Mouse (Mus musculus) embryo, embryonic 11.5 days (tissue): Measurements from ENCODE around the gene Tnfrsf11a.
"Not testable (repeated sequence)": the region's sequence is repeated elsewhere in the genome, so short reads cannot be mapped to it uniquely, and the experiment has no call there.

ENCODE experiments used
- DNase-seq: peaks from one replicate; pipeline ENCODE4 v3.0.0-alpha.2; 2012; ENCODE audit warnings: low read depth, low spot score

Tnfrsf11a gene

DNA sequence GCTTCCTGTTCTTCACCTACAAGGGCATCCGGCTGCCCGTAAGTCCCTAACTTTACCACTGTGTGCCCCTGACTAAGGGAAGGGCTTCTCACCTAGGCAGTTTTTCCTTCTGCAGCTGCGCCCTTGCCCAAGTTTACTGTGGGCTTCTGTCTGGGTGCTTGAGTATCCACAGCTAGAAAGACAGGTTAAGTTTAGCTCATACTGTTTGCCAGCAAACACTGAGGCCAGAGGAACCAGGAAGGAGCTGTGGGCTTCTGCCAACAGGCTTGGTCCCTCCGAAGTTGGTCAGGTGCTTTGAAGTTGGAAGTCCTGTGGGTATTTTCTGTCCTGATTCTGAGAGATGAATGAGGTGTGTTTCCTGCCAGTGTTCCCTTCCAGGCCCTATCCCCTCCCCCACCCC is 4.6 kb downstream of the Tnfrsf11a start:
- DNase-seq = no peak

DNA sequence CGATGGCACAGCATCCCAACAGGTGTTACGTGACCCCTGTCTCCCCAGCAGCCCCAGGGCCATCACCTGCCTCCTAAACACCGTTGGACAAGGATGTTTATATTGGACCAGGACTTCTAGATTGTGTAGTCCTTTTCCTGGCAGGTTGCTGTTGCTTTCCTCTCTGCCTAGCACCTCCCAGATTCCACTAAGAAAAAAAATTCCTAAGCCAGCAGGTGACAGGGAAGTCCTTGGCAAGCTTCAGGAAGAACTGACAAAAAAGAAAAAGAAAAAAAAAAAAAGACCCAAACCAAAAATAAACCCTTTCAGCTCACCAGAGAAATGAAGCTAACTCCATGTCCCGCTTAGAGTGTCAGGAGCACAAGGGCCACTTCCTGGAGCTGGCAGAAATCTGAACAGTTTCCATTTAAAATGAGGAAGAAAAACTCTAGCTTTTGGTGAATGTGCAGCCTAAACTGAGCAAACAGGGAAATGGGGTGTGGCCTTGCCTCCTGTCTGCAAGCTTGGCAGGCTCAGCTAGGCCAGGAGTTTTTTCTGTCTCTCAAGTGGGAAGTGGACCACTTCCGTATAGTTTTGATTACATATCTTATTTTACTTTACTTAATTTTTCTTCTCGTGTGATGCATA is 6.3 kb downstream of the Tnfrsf11a start:
- DNase-seq = no peak

DNA sequence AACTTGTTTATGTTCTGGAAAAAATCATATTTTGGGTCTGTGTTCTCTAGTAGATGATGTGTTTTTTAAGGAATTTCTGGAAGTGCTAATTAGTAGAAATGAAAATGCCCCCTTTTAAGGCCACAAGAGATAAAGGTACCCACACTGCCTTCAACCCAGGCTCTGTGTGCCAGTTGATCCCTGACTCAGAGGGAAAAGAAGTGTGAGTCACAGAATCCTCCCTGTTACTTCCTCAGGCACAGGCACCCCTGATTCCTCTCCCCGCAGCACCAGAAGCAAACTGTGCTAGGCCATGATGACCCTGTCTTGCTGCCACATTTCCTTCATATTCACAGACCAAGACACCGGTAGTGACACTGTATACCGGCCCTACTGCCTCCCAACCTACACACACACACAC is 9.6 kb downstream of the Tnfrsf11a start:
- DNase-seq = no peak

DNA sequence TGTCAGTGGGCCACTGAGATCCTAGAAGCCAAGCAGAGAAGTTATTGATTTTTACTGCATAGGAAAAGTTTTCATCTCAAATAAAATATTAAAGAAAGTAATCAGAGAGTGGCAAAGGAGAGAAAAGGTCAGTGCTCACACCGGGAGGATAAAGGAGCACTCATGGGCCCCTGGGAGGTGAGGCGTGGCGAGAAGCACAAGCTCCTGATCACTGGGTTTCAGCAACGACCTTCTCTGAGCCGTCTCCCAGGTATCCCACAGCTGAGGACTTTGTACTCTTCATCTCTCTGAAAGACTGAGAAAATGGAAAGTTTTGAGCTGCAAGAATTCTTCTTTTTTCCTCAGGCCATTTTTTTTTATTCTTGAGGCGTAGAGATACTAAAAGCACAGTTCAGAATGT is 14.2 kb downstream of the Tnfrsf11a start:
- DNase-seq = no peak

DNA sequence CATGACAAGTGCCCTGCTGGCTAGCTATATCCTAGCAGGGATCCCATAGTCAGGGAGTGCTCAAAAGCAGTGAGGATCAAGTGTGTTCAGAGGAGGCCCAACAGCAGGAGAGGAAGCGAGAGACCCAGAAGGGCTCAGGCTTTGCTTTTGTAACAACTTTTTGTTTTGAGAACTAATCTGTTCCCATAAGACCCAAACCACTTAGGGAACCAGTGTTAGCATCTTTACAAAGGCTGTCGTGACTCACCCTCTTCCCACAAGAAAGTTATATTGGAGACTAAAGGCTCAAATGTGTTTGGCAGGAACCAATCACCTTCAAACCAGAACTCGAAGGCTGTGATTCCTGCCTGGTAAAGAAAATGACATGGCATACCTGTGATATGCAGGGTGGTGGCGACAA is 15.2 kb downstream of the Tnfrsf11a start:
- DNase-seq = no peak

DNA sequence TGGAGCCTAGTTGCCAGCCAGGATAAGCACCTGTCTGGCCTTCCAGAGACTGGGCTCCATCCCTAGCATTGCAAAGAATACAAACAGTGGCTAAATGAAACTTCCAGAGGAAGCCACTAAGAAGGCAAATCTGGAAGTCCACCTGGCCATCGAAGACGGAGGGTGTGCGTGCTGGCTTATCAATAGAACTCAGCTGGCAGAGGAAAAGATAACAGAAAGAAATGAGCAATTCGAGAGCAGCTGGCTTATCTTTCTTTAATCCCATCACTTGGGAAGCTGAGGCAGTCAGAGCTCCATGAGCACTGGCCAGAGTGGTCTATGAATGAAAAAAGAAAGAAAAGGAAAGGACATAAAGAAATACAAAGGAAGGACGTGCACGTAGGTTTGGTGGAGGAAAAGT is 20.1 kb downstream of the Tnfrsf11a start:
- no peak for DNase-seq

DNA sequence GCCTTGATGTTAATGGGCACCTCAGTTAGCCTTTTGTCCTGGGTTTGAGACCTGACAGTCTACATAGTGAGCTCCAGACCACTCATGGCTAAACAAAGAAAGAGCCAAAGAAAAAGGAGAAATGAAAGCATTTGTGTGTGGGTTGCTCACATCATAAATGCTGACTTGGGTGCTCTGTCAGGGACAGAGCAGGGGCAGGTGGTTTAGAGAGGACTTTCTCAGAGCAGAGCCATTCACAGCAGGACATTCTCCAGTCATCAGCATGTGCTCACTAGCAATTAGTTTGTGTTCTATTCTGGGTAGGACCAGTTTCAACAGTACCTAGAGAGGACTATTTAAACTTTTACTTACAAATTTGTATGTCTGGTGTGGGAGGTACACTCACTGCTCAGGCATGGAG is 20.7 kb downstream of the Tnfrsf11a start:
- DNase-seq = no peak

DNA sequence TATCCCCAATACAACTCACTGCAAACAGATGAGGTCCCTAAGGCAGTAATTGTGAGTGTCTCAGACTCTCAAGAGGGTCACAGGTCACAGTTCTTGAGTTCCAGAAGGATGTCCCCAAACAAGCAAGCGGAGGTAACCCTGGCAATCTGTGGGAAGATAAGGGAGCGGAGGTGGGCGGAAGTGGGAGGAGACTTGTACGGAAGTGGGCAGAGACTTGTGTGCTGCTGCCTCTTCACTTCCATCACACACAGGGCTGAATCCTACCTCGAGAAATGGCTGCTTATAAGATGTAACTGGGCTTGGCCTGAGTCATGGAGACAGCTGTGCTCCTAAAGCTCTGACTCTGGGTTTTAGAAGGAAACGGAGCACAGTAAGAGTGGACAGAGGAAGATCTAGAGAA is 22.4 kb downstream of the Tnfrsf11a start:
- no peak for DNase-seq

DNA sequence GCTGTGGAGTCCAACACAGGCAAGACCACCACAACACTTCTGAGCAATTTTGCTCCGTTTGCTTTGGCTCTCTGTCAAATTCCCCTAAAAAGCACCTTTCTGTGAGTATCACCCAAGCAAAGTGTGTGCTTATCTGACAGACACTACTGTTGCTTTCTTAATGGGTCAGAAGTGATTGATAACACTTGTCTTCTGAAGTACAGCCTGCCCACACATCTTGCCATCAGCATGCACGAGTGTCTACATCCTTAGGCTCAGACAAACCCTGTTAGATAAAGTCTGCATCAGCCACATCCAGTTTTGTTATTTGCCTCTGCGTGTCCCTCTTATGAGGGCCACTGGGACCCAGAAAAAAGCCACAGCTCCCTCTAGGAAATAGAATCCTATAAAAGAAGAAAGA is 23.8 kb downstream of the Tnfrsf11a start:
- DNase-seq = no peak

DNA sequence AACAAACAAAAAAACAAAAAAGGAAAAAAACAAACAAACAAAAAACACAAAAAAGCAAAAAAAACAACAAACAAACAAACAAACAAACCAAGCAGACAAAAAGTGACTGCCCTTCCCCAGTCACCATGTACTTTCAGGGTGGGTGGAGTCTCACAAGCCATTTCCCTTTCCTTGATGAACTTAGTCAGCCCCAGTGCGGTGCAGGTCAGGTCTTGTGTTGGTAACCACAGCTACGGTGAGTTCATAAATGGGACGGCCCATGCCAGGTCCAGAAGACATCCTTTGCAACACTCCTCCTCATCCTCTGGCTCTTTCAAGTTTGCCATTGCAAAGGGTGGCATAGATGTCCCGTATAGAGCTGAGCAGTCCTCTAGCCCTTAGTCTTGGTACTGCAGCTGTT is 25.0 kb downstream of the Tnfrsf11a start:
- no peak for DNase-seq

DNA sequence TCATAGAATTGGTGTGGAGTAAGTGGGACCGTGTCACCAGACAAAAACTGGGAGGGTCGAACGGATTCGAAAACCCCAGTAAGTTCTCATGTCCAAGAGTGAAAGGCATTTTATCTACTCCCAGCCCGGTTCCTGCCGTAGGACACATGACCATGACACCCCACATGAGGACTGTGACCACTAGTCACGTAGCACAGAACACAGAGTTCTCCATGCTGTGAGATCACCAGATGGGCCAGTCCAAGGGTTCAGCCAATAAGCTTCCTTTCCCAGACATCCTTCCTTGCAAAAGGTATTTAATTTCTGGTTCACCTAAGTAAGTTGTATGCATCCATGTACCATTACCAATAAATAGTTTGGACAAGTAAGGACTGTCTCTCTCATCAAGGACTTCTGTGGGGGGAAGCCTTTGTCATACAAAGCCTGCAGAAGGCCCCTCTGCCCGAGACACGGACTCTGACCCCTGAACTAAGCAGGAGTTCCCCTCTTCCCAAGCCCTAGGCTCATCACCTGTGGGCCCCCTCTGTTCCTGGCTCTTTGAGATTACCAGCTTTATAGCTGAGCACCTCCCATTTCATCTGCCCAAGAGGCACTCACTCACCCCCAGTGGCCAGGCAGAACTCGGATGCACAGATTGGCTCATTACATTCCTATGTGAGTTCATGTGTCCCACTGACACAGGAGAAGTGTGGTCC is 26.7 kb downstream of the Tnfrsf11a start:
- DNase-seq = no peak

DNA sequence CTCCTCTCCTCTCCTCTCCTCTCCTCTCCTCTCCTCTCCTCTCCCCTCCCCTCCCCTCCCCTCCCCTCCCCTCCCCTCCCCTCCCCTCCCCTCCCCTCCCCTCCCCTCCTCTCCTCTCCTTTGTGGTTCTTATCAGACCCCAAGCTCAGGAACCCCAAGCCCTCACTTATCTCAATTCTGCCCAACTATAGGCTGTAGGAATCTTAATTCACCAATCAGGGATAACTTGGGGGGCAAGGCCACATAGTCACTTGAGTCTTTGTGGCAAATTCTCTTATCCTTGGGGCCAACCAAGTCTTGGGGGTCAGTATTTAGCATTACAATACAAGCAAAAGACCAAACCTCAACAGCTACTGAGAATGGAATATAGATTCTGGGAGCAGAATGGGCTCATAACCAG is 31.5 kb downstream of the Tnfrsf11a start:
- DNase-seq = not testable (repeated sequence)

DNA sequence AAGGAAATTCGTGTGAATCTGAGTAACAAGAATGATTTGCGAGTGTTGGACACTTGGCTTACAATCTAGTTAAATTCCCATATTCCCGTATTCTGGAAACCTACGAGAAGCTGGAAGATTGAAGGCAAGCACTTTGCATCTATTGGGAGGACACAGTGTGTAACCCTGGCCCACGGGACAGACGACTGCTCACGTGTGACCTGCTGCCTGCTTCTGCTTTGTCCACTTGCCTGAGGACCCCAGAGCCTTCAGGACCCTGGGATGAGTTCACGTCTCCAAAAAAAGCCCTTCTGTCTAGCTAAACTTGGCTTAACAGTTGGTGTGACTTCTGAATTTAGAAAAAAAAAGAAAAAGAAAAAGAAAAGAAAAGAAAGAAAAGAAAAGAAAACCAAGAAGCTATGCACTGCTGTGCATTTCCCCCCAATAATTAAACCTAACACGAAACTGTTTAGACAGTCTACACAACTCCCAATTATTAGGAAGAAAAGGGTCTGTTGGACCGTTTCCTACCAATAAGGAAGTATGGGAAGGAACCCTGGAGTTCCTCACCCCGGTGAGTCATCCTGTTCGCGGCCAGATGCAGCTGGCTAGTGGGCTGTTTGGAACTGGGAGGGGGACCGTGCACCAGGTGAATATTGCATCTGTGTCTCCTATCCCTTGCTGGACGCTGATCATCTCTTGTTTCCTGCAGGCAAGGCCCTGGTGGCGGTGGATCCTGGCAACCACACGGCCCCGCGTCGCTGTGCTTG is 32.6 kb downstream of the Tnfrsf11a start:
- DNase-seq = no peak

DNA sequence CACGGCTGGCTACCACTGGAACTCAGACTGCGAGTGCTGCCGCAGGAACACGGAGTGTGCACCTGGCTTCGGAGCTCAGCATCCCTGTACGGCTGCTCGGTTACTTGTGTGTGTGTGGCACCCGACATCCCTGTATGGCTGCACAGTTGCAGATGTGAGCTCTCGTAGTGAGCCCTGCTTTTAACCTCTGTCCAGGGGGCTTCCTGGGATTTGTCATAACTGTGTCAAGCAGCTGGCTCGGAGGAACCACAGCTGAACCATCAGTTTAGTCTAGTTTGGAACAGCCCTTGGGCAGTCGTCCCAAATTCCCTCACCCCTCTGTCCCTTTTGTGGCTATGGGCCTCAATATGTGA is 33.2 kb downstream of the Tnfrsf11a start:
- DNase-seq = no peak

DNA sequence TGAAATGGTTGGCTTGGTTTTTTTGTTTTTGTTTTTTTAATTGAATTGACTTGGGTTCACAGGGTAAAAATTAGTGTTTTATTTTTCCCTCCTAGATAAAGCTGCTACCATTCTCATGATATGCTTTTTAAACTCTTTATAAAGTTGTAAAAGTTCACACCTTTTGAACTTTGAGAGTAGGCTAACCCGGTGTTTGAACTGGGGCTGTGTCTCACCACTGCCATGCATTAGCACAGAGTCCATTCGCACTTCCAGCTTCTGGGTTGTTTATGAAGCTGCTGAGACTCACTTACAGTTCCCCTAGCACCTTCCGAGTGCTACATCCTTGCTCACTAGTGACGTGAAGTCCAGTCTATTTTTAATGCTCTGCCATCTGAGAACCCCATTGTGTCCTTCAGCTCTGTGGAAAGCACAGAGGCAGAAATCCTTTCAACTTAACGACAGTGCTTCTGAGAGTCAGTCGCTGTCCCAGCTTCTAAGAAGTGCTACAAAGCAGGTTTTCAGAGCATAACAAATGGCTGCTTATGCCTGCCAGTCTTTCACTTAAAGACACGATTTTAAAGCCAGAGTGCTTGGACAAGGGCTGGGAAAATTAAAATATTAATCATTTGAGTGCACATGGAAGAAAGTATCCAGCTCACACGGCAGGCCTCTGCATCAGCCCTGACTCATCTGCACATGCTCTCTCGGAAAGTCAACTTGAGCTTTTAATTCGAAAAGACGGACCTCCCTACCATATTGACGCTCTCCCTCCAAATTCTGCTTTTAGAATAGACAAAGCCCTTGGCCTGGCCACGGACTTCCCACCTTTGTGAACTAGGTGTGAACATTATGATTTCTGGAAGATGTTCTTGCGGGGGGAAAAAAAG is 34.1 kb downstream of the Tnfrsf11a start:
- no peak for DNase-seq

DNA sequence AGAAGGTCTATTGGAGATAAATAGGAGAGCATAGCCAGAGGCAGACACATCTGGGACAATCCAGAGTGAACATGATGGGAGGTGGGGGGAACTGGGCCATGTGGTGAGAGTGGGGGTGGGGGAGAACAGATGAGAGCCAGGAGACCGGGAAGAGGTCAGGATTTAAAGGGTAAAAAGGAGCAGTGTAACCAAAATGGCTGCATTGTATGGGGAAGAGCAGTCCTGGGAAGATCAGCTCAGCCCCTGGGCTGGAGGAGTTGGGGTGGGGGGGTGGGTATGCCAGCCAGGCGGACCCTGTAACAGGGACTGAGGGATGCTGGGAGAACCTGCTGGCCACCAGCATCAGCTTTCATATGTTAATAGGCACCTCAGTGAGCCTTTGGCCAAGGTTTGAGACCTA is 34.8 kb downstream of the Tnfrsf11a start:
- no peak for DNase-seq

DNA sequence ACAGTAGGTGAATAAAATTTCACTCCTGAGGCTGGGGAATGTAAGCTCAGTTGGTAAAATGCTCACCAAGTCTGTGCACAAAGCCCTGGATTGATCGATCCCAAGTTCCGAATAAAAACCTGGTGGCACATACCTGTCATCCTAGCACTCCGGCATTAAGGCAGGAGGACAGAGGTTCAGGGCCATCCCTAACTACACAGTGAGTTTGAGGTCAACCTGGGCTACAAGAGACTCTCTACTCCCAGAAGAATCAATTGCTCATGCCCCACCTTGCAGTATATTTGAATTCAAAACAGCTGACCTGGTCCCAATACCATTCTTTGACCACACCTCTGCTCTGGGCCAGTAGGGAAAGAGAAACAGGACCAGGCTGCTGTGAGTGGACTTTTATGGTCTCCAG is 35.2 kb downstream of the Tnfrsf11a start:
- no peak for DNase-seq

DNA sequence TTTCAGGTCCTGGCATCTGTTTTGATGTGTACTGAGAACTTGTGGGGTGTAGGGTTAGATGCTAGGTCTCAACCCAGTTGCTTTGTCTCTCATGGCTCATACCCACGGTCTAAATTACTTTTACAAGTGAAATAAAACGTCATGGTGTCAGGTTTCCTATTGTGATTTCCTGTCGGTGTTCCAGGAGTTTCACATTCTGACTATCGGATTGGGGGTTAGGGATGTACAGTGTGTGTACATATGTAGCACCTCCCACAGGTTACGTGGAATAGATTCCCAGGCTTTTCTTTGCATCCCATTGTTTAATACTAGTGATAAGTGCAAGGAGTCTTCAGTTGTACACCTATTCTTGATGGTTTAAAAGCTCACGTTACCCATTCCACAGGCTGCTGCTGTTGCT is 38.5 kb downstream of the Tnfrsf11a start:
- no peak for DNase-seq

DNA sequence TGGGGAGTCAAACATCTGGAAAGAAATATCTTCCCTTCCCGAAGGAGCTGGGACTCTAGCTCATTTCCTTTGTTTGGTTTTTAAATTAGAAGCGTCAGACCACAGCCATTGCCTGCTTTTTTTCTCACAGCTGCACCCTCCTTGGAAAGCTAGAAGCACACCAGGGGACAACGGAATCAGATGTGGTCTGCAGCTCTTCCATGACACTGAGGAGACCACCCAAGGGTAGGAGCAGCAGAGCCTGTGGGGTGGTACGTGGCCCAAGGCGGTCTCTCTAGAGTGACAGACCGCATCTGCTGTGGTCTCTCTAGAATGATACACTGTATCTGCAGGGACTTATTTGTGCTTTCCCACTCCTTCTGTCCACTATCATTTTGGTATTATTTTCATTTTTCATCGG is 39.2 kb downstream of the Tnfrsf11a start:
- DNase-seq = no peak

DNA sequence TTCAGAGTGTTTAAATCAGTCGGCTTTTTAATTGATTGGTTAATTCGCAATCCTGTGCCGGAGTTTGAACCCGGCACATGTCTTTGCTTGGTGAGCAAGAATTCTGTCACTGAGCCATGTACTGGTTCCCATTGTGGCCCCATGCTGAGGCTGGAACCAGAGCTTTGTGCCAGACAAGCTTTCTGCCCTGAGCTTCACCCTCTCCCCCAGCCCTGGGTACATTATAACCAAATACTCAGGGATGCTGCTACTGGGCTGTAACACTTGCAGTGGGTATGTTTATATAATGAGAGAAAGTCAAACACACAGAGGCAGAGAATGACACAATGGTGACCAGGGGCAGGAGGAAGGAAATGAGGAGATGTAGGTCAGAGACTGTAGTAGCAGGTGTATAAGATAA is 43.8 kb downstream of the Tnfrsf11a start:
- no peak for DNase-seq

DNA sequence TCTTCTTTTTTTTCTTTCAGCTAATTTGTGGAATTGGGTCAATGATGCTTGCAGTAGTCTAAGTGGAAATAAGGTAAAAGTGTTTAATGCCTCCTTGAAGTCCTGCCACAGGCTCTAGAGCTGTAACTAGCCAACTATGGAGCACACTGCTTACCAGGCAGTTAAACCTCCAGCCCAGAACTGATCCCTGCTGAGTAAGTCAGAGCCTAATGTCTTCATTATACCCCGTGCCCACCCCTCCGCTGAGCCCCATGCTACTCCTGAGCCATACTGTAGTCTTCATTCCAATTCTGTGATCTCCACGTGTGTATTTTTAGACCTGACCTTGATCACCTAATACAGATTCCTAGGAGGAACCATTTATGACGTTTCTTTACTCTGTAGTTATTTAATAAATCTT is 44.5 kb downstream of the Tnfrsf11a start:
- no peak for DNase-seq

DNA sequence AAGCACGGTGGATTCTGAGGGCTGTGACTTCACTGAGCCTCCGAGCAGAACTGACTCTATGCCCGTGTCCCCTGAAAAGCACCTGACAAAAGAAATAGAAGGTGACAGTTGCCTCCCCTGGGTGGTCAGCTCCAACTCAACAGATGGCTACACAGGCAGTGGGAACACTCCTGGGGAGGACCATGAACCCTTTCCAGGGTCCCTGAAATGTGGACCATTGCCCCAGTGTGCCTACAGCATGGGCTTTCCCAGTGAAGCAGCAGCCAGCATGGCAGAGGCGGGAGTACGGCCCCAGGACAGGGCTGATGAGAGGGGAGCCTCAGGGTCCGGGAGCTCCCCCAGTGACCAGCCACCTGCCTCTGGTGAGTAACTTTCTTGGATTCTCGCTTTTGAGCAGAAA is 46.9 kb downstream of the Tnfrsf11a start:
- no peak for DNase-seq
